Comparison of ENCODE assay signal across 16 mouse cellular contexts in the genomic region with DNA sequence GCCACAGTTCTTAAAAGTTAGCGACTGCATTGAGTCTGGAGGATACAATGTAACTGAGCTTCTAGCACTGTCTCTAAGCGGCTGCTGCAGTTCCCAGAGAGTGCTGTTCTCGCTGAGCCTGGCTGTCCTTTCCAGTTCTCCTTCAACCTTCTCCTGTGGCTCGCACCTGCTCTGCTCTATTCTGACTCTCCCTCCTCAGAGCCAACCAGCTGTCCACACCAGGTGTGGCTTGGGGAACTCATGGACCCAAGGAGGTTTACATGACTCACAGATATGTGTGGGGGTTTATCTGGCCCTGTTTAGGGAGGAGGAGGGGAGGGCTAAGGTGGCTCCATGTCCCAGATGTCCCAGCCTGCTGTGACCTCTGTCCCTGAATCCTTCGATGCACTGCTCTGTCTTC.
DNase-seq lines count a peak whose midpoint lies in the region; ATAC-seq and TF ChIP-seq lines count a peak whose summit lies in the region.
"Had no signal": no experiment of that assay in that cellular context is flagged by ENCODE, and none has a peak within 500 bp of the region (broad histone marks: within the 10 kb centered on the region; RNA-seq: fewer than 3 reads in every experiment).

No protein-coding gene starts in this region.

- peak overlapping the region; percentile 49 for H3K27ac ChIP-seq in forebrain, embryonic 10.5 days
- no peak overlapping the region for H3K27ac ChIP-seq in forebrain, postnatal 0 days (ENCODE audit: low read depth, low read length)
- peak overlapping the region; percentile 55 for H3K27ac ChIP-seq in heart, embryonic 16.5 days (ENCODE audit: low read length)
- peak overlapping the region; percentile 57 for H3K27ac ChIP-seq in testis, adult 2 months (ENCODE audit: control insufficient read depth, insufficient read depth, low read depth, low read length)
- H3K27ac ChIP-seq: layer of hippocampus, adult 2 months had no signal

- H3K9ac ChIP-seq in forebrain, postnatal 0 days = no peak overlapping the region
- 0 out of 2 replicates have a peak overlapping the region, but pooled peaks have one; percentile 30 for H3K9ac ChIP-seq in heart, embryonic 16.5 days (ENCODE audit: low read length)

- peaks cover 29% of the 10 kb centered on the region for H3K4me1 ChIP-seq in forebrain, embryonic 10.5 days
- H3K4me1 ChIP-seq in forebrain, postnatal 0 days (ENCODE audit: insufficient read depth) = peaks cover 6% of the 10 kb centered on the region; the same call in 1 of the 2 replicates
- peaks cover 28% of the 10 kb centered on the region for H3K4me1 ChIP-seq in heart, embryonic 16.5 days (ENCODE audit: control insufficient read depth, insufficient read depth, low read length)
- H3K4me1 ChIP-seq in testis, adult 2 months (ENCODE audit: control insufficient read depth, insufficient read depth, low read length) = peaks cover 2% of the 10 kb centered on the region; the same call in 1 of the 2 replicates

- peaks cover 7% of the 10 kb centered on the region; the same call in 1 of the 2 replicates for H3K27me3 ChIP-seq in forebrain, embryonic 10.5 days (ENCODE audit: poor library complexity, severe bottlenecking)
- H3K27me3 ChIP-seq in forebrain, postnatal 0 days (ENCODE audit: insufficient read depth, low read length) = no peaks in the 10 kb centered on the region
- H3K27me3 ChIP-seq in heart, embryonic 16.5 days (ENCODE audit: control insufficient read depth, insufficient read depth, low read length) = no peaks in the 10 kb centered on the region
- H3K27me3 ChIP-seq in testis, adult 2 months (ENCODE audit: control insufficient read depth, insufficient read depth, low read length) = no peaks in the 10 kb centered on the region

- no peak for TF ChIP-seq POLR2A in testis, adult 2 months (IDR thresholded peaks at IDR 0.05; ENCODE audit: control insufficient read depth, low read depth, low read length)

- H3K36me3 ChIP-seq in forebrain, embryonic 10.5 days (replicated peaks) = no peaks in the 10 kb centered on the region
- H3K36me3 ChIP-seq in forebrain, postnatal 0 days (ENCODE audit: insufficient read depth) = no peaks in the 10 kb centered on the region
- H3K36me3 ChIP-seq in heart, embryonic 16.5 days (ENCODE audit: control insufficient read depth, insufficient read depth) = no peaks in the 10 kb centered on the region
- no peaks in the 10 kb centered on the region for H3K36me3 ChIP-seq in testis, adult 2 months (ENCODE audit: control insufficient read depth, insufficient read depth, low read length)

- no peak for TF ChIP-seq CTCF in forebrain, postnatal 0 days (IDR thresholded peaks at IDR 0.05; ENCODE audit: low read depth)
- TF ChIP-seq CTCF in testis, adult 2 months (IDR thresholded peaks at IDR 0.05; ENCODE audit: control insufficient read depth, insufficient read depth, insufficient replicate concordance, low read depth, low read length) = no peak

- no peak for DNase-seq in forebrain, embryonic 10.5 days (ENCODE audit: extremely low spot score, low spot score)
- DNase-seq in forebrain, postnatal 0 days = no peak
- DNase-seq in heart, adult 8-10 months (ENCODE audit: low spot score) = no peak
- no peak for DNase-seq in testis, postnatal 10 days (ENCODE audit: low spot score)
- DNase-seq in left cerebral cortex, postnatal 14 days (ENCODE audit: low spot score in 2 of 2) = no peak
- DNase-seq: adrenal gland, postnatal 10 days; cerebellum, adult 11-12 months; lung, adult 18-20 months; right cerebral cortex, postnatal 25 days; thymus, adult 2 months had no signal

- 81% methylated on average over 5 of the region's 5 CpGs for WGBS in forebrain, embryonic 10.5 days
- WGBS in forebrain, postnatal 0 days = 79% methylated on average over 5 of the region's 5 CpGs
- WGBS in heart, embryonic 16.5 days = 59% methylated on average over 5 of the region's 5 CpGs

- ATAC-seq in forebrain, postnatal 0 days = no peak
- 0 out of 2 replicates have a peak, but pooled peaks have one; percentile 13 for ATAC-seq in heart, embryonic 16.5 days (replicated peaks; ENCODE audit: extremely low read depth, insufficient read depth, low FRiP score)
- no peak for ATAC-seq in megakaryocyte, adult 5-6 weeks (ENCODE audit: poor library complexity, severe bottlenecking)
- ATAC-seq: hindbrain, embryonic 16.5 days had no signal

- no peak overlapping the region for H3K4me3 ChIP-seq in forebrain, embryonic 10.5 days
- no peak overlapping the region for H3K4me3 ChIP-seq in forebrain, postnatal 0 days (ENCODE audit: low read depth, low read length)
- H3K4me3 ChIP-seq in heart, embryonic 16.5 days (ENCODE audit: low read length) = no peak overlapping the region
- H3K4me3 ChIP-seq in testis, adult 2 months (ENCODE audit: control insufficient read depth, low read depth, low read length) = no peak overlapping the region
- H3K4me3 ChIP-seq: erythroblast, embryonic 14.5 days; layer of hippocampus, adult 2 months had no signal

- intact Hi-C loops in left cerebral cortex, postnatal 14 days (cut with DNase I) = no loop called here

- H3K4me2 ChIP-seq in forebrain, postnatal 0 days (ENCODE audit: low read depth) = no peak overlapping the region
- H3K4me2 ChIP-seq in heart, embryonic 16.5 days (ENCODE audit: low read depth, low read length) = no peak overlapping the region

- peaks cover 9% of the 10 kb centered on the region; the same call in 1 of the 2 replicates for H3K9me3 ChIP-seq in forebrain, embryonic 10.5 days
- no peaks in the 10 kb centered on the region for H3K9me3 ChIP-seq in forebrain, postnatal 0 days (ENCODE audit: low read length)
- no peaks in the 10 kb centered on the region for H3K9me3 ChIP-seq in heart, embryonic 16.5 days (replicated peaks; ENCODE audit: control insufficient read depth, low read length)
